Mouse (Mus musculus) CD8-positive naive resting alpha-beta T cell, adult 2 months (primary cell): ENCODE measurements around the gene Tapbpl.
A peak's percentile ranks its signal among the peaks of the same experiment; 100 is the strongest.

Experiments
- DNase-seq, 2 experiments: peaks; one replicate each; pipeline ENCODE4 v3.0.0; 2022; ENCODE audit warnings: low read depth in 2 of 2, low spot score in 2 of 2

The Tapbpl gene

GRCm38 (mm10) chr6:125240617-125241016, 9.0 kb upstream of the Tapbpl start:
- no peak for DNase-seq

- DNase-seq: no peak
Measured at GRCm38 (mm10) chr6:125239547-125239946, 7.9 kb upstream of the Tapbpl start.

- peak in 1 of 2 experiments; percentile 36 for DNase-seq
Measured at GRCm38 (mm10) chr6:125238396-125238795, 6.7 kb upstream of the Tapbpl start.

- DNase-seq: no peak
Measured at GRCm38 (mm10) chr6:125237421-125237820, 5.8 kb upstream of the Tapbpl start.

- DNase-seq: peak; percentile 57 to 60
Measured at GRCm38 (mm10) chr6:125236782-125237181, 5.1 kb upstream of the Tapbpl start, which contains the start of gene Cd27. Gene Cd27, minus strand, starts transcription at chr6:125237010.

- DNase-seq: no peak
Measured at GRCm38 (mm10) chr6:125236341-125236740, 4.7 kb upstream of the Tapbpl start.

- no peak for DNase-seq
Measured at GRCm38 (mm10) chr6:125234520-125234828, 2.8 kb upstream of the Tapbpl start.

- DNase-seq: no peak
Measured at GRCm38 (mm10) chr6:125233816-125234519, 2.3 kb upstream of the Tapbpl start.

- no peak for DNase-seq
Measured at GRCm38 (mm10) chr6:125232516-125232915, 856 bp upstream of the Tapbpl start.

GRCm38 (mm10) chr6:125232045-125232437, 381 bp upstream of the Tapbpl start:
- no peak for DNase-seq

- DNase-seq: no peak
Measured at GRCm38 (mm10) chr6:125230571-125230970, 1.1 kb downstream of the Tapbpl start.

- DNase-seq: peak in 1 of 2 experiments; percentile 53
Measured at GRCm38 (mm10) chr6:125225518-125226115, 6.0 kb downstream of the Tapbpl start.

GRCm38 (mm10) chr6:125222577-125222976, 9.1 kb downstream of the Tapbpl start:
- no peak for DNase-seq

GRCm38 (mm10) chr6:125222146-125222545, 9.5 kb downstream of the Tapbpl start:
- DNase-seq: peak; percentile 84

- no peak for DNase-seq
Measured at GRCm38 (mm10) chr6:125221115-125221745, 10.4 kb downstream of the Tapbpl start.

- DNase-seq: peak; percentile 62 to 76
Measured at GRCm38 (mm10) chr6:125218963-125219362, 12.7 kb downstream of the Tapbpl start.

- no peak for DNase-seq
Measured at GRCm38 (mm10) chr6:125217899-125218298, 13.8 kb downstream of the Tapbpl start.

- no peak for DNase-seq
Measured at GRCm38 (mm10) chr6:125216898-125217297, 14.8 kb downstream of the Tapbpl start.

- DNase-seq: peak; percentile 81 to 86
Measured at GRCm38 (mm10) chr6:125215148-125215954, 16.3 kb downstream of the Tapbpl start, which contains the start of gene Vamp1. Gene Vamp1, plus strand, starts transcription at chr6:125215551.

GRCm38 (mm10) chr6:125213715-125214114, 17.9 kb downstream of the Tapbpl start:
- no peak for DNase-seq

- no peak for DNase-seq
Measured at GRCm38 (mm10) chr6:125213129-125213528, 18.5 kb downstream of the Tapbpl start.
